Mouse (Mus musculus) midbrain, embryonic 13.5 days (tissue): ENCODE measurements around the gene Nfkbil1. TPM values are rescaled to one million over a fixed set of nuclear protein-coding genes. Genes with fewer than 3 reads are reported as not detected.
A peak's percentile ranks its signal among the peaks of the same experiment; 100 is the strongest.

Experiments
- ATAC-seq: fragments of 200-750 bp; cut with Nextera tagmentation; 2 replicates; pipeline ENCODE4 v1.8.0; 2017; ENCODE audit warnings: mild to moderate bottlenecking, moderate TSS enrichment, moderate library complexity
- H3K27ac ChIP-seq: fragments of 300-500 bp; sonication (generic); 2 replicates; pipeline ENCODE4 v1.5.1; 2015; ENCODE audit warnings: inconsistent platforms, mild to moderate bottlenecking, moderate library complexity
- H3K27me3 ChIP-seq: fragments of 300-500 bp; sonication (generic); 2 replicates; pipeline ENCODE4 v1.6.1; 2015; ENCODE audit warnings: mild to moderate bottlenecking, inconsistent platforms
- H3K36me3 ChIP-seq: fragments of 300-500 bp; sonication (generic); 2 replicates; pipeline ENCODE4 v1.6.1; 2015; ENCODE audit warnings: mild to moderate bottlenecking, inconsistent platforms
- H3K4me1 ChIP-seq: fragments of 300-500 bp; sonication (generic); replicated peaks from 2 replicates; pipeline ENCODE4 v1.6.1; 2015; ENCODE audit warnings: inconsistent platforms
- H3K4me2 ChIP-seq: fragments of 300-500 bp; sonication (generic); replicated peaks from 2 replicates; pipeline ENCODE4 v1.6.1; 2015; ENCODE audit warnings: moderate library complexity, mild to moderate bottlenecking, inconsistent platforms
- H3K4me3 ChIP-seq: fragments of 300-500 bp; sonication (generic); replicated peaks from 2 replicates; pipeline ENCODE4 v1.5.1; 2015; ENCODE audit warnings: mild to moderate bottlenecking, inconsistent platforms
- H3K9ac ChIP-seq: fragments of 300-500 bp; sonication (generic); replicated peaks from 2 replicates; pipeline ENCODE4 v1.6.1; 2015; ENCODE audit warnings: mild to moderate bottlenecking, inconsistent platforms
- H3K9me3 ChIP-seq: fragments of 300-500 bp; sonication (generic); 2 replicates; pipeline ENCODE4 v1.6.1; 2016; ENCODE audit warnings: mild to moderate bottlenecking, inconsistent platforms
- WGBS: fragments of 180-500 bp; shearing (Covaris S2); methylation state at CpG from one replicate; pipeline ENCODE4 v1.1.7; 2015; 5-methylcytosine and 5-hydroxymethylcytosine counted together
- polyA plus RNA-seq: library from polyadenylated mRNA; unstranded; fragments of >200 nt; fragmentation: Nextera tagmentation; extraction: Ambion mirVana; gene quantifications from 2 replicates; pipeline ENCODE4 v1.2.1, GENCODE M21; 2015

The Nfkbil1 gene
- polyA plus RNA-seq, 1 experiment from 2014 or later = 11.0 TPM

DNA sequence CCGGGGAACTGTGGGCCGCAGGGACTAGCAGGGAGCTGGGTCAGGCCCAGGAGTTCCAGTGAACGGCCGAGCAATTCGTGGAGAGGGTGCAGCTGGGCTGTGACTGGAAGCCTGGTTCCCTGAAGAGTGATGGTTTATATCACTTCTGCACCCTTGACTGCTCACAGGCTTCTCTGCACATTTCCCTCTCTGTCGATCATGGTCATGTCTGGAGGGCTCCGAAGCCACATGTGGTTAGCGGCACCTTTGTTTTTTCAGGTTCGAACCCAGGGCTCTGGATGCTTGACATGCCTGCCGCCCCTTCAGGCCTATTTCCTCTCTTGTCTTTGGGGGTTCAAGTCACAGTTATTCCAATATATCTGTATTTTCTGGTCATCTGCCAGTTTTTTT is 30.2 kb downstream of the Nfkbil1 start:
- Histone ChIP-seq H3K36me3 (no peaks in the 10 kb centered on the region), H3K4me1 (no peaks in the 10 kb centered on the region), H3K27ac (no peak overlapping the region), H3K9me3 (no peaks in the 10 kb centered on the region), H3K9ac (peak overlapping the region; percentile 51), H3K27me3 (peaks cover 36% of the 10 kb centered on the region), H3K4me2 (no peak overlapping the region), H3K4me3 (no peak overlapping the region)
- 62% methylated on average over 10 of the region's 10 CpGs for WGBS
- ATAC-seq = no peak

DNA sequence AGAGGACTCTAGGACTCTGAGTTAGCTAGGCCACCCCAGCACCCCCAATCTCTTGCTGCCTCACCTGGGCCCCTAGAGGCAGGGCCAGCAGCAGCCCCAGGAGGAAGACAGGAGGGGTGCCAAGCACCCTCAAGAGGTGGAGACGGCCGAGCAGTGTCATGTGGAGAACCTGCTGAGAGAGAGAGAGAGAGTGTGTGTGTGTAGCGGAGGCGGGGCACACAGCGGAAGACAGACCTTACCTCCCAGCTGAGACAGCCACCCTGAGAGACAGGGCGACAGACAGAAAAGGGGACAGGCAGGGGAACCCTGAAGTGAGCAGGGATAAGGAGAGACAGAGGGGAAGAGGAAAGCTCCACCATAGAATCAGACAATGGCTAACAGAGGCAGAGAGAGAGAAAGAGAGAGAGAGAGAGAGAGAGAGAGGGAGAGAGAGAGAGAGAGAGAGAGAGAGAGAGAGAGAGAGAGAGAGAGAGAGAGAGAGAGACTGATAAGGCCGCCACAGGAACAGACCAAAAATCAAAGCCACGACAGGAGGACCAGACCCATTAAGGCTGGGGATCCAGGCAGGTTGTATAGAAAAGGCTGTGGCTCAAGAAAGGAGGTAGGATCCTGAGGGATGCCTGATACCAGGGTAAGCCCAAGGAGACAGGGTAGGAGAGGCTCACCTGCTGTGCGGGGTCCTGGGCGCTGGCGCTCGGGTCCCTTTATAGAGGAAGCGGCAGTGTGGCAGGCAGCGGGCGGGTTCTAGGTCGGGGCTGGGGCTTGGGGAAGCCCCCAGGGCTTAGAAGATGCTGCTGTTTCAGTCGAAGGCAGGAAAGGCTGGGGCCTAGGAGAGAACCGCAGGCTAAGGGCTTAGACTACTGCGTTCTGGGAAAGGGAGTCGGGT is 30.9 kb downstream of the Nfkbil1 start, which contains the start of gene Lta:
Lta (minus strand) TSS at position 858 of the 886 bp plus-strand sequence.
- Histone ChIP-seq H3K27me3 (peaks cover 36% of the 10 kb centered on the region), H3K9me3 (no peaks in the 10 kb centered on the region), H3K4me2 (no peak within 1 kb of the TSS), H3K27ac (no peak within 1 kb of the TSS), H3K36me3 (no peaks in the 10 kb centered on the region), H3K9ac (peak within 1 kb of the TSS; percentile 51), H3K4me3 (no peak within 1 kb of the TSS), H3K4me1 (no peaks in the 10 kb centered on the region)
- WGBS = 29% methylated on average over 20 of the region's 20 CpGs
- ATAC-seq = no peak

DNA sequence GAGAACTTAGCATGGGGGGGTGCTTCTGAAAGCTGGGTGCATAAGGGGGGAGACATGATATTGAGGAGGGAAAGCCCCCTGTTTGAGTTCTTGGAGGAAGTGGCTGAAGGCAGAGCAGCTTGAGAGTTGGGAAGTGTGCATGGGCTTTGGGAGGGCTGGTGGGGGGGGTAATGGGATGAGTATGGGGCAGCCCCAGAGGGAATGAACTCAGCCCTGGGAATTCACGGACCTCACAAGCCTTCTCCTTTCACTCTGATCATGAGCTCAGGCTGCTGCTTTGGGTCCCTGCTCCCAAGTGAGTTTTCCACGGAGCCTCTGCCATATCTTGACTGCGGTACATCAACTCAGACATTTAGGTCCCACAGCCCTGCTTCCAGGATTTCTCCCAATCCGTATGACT is 33.1 kb downstream of the Nfkbil1 start:
- H3K4me1 ChIP-seq = no peaks in the 10 kb centered on the region
- no peak overlapping the region for H3K4me2 ChIP-seq
- H3K36me3 ChIP-seq = no peaks in the 10 kb centered on the region
- no peak overlapping the region for H3K4me3 ChIP-seq
- no peaks in the 10 kb centered on the region for H3K9me3 ChIP-seq
- no peak for ATAC-seq
- H3K27ac ChIP-seq = no peak overlapping the region
- no peak overlapping the region for H3K9ac ChIP-seq
- H3K27me3 ChIP-seq = peaks cover 41% of the 10 kb centered on the region
- 72% methylated on average over 4 of the region's 4 CpGs for WGBS

DNA sequence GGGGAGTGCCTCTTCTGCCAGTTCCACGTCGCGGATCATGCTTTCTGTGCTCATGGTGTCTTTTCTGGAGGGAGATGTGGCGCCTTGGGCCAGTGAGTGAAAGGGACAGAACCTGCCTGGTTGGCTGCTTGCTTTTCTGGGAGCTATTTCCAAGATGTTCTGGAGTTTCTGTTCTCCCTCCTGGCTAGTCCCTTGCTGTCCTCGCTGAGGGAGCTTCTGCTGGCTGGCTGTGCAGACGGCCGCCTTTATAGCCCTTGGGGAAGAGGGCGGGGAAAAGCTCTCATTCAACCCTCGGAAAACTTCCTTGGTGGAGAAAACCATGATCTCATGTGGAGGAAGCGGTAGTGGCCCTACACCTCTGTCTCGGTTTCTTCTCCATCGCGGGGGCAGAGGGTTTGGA is 33.8 kb downstream of the Nfkbil1 start, which contains the start of gene Tnf:
Tnf (minus strand) TSS at position 221 of the 400 bp plus-strand sequence.
- Histone ChIP-seq H3K9ac (no peak within 1 kb of the TSS), H3K36me3 (no peaks in the 10 kb centered on the region), H3K4me1 (no peaks in the 10 kb centered on the region), H3K4me3 (no peak within 1 kb of the TSS), H3K27me3 (peaks cover 46% of the 10 kb centered on the region), H3K9me3 (no peaks in the 10 kb centered on the region), H3K4me2 (no peak within 1 kb of the TSS), H3K27ac (no peak within 1 kb of the TSS)
- ATAC-seq = no peak
- 51% methylated on average over 13 of the region's 13 CpGs for WGBS

DNA sequence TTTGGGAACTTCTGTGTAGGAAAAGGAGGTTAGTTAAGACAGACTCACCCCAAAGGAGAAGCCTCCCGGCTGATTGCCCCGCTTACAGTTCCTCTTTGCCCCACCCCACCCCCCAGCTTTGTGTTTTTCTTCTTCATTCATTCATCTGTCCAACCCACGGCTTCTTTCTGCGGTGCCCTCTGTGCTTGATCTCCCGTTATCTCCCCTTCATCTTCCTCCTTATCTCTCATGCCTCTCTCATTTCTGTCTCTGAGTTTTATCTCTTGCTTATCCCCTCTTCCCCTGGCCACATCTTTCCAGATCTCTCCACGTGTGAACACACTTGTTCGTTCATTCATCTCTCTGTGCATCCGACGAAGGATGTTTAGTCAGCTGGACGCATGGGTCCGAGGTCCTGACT is 34.5 kb downstream of the Nfkbil1 start:
- no peak overlapping the region for H3K27ac ChIP-seq
- ATAC-seq = no peak
- WGBS = 86% methylated on average over 11 of the region's 11 CpGs

DNA sequence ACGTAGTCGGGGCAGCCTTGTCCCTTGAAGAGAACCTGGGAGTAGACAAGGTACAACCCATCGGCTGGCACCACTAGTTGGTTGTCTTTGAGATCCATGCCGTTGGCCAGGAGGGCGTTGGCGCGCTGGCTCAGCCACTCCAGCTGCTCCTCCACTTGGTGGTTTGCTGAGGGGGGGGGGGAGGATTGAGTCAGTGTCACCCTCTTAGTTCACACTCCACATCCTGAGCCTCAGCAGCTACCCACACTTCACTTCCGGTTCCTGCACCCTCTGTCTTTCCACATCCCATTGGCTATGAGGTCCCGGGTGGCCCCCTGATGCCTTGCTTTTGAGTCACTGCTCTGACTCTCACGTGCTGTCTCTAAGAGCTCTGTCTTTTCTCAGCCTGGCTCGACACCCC is 35.2 kb downstream of the Nfkbil1 start:
- ATAC-seq = no peak
- H3K36me3 ChIP-seq = no peaks in the 10 kb centered on the region
- no peak overlapping the region for H3K27ac ChIP-seq
- H3K9me3 ChIP-seq = no peaks in the 10 kb centered on the region
- H3K4me3 ChIP-seq = no peak overlapping the region
- peaks cover 9% of the 10 kb centered on the region for H3K4me1 ChIP-seq
- H3K27me3 ChIP-seq = peaks cover 59% of the 10 kb centered on the region
- H3K9ac ChIP-seq = no peak overlapping the region
- H3K4me2 ChIP-seq = no peak overlapping the region
- WGBS = 87% methylated on average over 11 of the region's 11 CpGs

More for the DNA sequence above, 34.5 kb downstream of the Nfkbil1 start:
- Histone ChIP-seq H3K9ac (no peak overlapping the region), H3K9me3 (no peaks in the 10 kb centered on the region), H3K36me3 (no peaks in the 10 kb centered on the region), H3K4me2 (no peak overlapping the region), H3K4me3 (no peak overlapping the region), H3K4me1 (peaks cover 2% of the 10 kb centered on the region), H3K27me3 (peaks cover 52% of the 10 kb centered on the region)

DNA sequence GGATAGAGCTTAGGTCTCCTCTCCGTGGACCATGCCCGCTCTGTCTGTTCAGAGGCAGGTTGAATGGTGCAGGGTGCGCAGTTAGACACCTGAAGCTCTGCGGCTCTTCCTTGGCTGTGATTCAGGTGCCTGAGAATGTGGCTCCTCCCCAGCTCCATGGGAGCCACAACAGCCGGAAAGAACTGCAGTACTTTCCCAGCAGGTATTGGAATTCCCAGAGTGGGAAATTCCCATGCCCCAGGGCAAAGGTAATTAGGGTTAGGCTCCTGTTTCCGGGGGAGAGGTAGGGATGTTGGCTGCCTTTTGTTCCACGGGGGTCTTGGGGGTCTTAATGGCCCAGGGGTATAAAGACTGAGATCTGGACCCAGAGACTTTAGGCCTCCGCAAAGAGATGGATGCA is 36.6 kb downstream of the Nfkbil1 start:
- no peak for ATAC-seq
- Histone ChIP-seq H3K27me3 (peaks cover 62% of the 10 kb centered on the region), H3K9me3 (no peaks in the 10 kb centered on the region), H3K27ac (no peak overlapping the region), H3K4me3 (no peak overlapping the region), H3K4me2 (no peak overlapping the region), H3K9ac (no peak overlapping the region), H3K36me3 (no peaks in the 10 kb centered on the region), H3K4me1 (peaks cover 14% of the 10 kb centered on the region)
- 34% methylated on average over 8 of the region's 8 CpGs for WGBS

DNA sequence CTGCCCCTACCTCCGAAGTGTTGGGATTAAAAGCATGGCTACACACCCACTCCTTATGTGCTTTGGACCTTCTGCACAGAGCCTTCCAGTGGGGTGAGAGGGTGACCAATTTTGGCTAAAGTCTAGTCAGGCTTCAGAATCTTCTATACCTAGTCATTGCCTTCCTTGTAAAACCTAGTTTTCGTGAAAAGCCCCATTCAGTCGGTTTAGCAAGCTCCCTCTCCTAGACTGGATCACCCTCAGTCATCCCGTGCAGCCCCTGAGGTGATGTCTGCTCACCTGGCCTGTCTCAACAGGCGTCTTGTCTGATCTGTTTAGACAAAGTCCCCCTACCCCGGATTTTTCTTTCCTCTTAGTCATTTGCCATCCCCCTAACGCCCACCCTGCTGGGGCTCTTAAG is 37.6 kb downstream of the Nfkbil1 start:
- WGBS = 72% methylated on average over 7 of the region's 7 CpGs
- no peak for ATAC-seq

DNA sequence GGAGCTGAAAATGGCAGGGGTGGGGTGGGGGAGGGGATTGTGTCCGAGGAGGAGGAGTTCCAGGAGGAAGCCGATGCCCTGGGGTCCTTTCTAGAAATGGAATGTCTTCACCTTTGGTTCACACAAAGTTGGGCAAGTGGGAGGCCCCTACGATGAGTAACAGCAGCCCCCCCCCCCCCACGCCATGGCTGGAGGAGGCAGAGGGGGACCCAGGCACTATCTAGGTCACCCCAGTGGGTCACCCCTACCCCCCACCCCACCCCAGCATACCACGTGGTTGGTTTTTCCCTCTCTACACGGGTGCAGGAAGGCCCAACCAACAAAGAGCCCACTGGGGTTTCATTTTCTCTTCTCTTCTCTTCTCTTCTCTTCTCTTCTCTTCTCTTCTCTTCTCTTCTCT is 38.5 kb downstream of the Nfkbil1 start:
- Histone ChIP-seq H3K4me1 (peaks cover 14% of the 10 kb centered on the region), H3K9ac (no peak overlapping the region), H3K27me3 (peaks cover 54% of the 10 kb centered on the region), H3K27ac (no peak overlapping the region), H3K36me3 (no peaks in the 10 kb centered on the region), H3K4me3 (no peak overlapping the region), H3K9me3 (no peaks in the 10 kb centered on the region), H3K4me2 (no peak overlapping the region)
- no peak for ATAC-seq
- WGBS = 50% methylated on average over 6 of the region's 6 CpGs

More for the DNA sequence above, 37.6 kb downstream of the Nfkbil1 start:
- Histone ChIP-seq H3K9ac (no peak overlapping the region), H3K9me3 (no peaks in the 10 kb centered on the region), H3K27me3 (peaks cover 61% of the 10 kb centered on the region), H3K4me3 (no peak overlapping the region), H3K27ac (no peak overlapping the region), H3K4me1 (peaks cover 14% of the 10 kb centered on the region), H3K36me3 (no peaks in the 10 kb centered on the region), H3K4me2 (no peak overlapping the region)

DNA sequence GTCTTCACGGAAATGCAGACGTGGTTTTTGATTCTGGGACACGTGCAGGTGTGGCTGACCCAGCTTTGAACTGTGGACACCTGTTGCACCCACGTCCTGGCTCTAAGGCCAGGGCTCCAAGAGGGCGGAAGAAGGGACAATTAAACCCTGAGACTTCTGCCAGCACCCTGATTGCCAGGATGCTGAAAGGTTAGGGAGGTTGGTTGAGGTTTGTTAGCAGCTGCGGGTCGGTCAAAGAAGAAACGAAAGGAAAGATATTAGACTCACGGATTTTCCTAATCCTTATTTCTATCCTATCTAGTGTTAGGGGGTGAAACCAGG is 39.3 kb downstream of the Nfkbil1 start:
- Histone ChIP-seq H3K36me3 (no peaks in the 10 kb centered on the region), H3K4me1 (peaks cover 14% of the 10 kb centered on the region), H3K27ac (no peak overlapping the region), H3K4me3 (peak overlapping the region; percentile 38), H3K9ac (no peak overlapping the region), H3K9me3 (no peaks in the 10 kb centered on the region), H3K4me2 (peak overlapping the region; percentile 65), H3K27me3 (peaks cover 46% of the 10 kb centered on the region)
- ATAC-seq = no peak
- WGBS = 32% methylated on average over 9 of the region's 9 CpGs

DNA sequence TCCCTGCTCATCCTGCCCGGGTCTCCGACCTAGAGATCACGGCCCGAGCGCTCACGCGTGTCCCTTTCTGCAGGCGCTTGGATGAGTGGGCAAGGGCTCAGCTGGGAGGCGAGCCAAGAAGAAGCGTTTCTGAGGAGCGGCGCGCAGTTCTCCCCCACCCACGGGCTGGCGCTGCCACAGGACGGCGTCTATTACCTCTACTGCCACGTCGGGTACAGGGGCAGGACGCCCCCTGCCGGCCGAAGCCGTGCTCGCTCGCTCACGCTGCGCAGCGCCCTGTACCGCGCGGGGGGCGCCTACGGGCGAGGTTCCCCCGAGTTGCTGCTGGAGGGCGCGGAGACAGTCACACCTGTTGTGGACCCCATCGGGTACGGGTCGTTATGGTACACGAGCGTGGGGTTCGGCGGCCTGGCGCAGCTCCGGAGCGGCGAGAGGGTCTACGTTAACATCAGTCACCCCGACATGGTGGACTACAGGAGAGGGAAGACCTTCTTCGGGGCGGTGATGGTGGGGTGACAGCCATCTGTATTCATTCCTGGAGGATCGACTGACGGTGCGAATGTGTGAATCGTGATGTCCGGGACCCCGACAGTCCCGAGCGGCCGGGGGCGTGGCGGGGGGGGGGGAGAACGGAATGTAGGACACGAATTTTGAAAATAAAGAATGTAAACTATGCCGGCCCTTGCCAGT is 39.8 kb downstream of the Nfkbil1 start:
- no peaks in the 10 kb centered on the region for H3K36me3 ChIP-seq
- 2% methylated on average over 66 of the region's 66 CpGs for WGBS
- no peak overlapping the region for H3K27ac ChIP-seq
- peak; percentile 91 for ATAC-seq
- peak overlapping the region; percentile 65 for H3K4me2 ChIP-seq
- H3K9me3 ChIP-seq = no peaks in the 10 kb centered on the region
- H3K4me1 ChIP-seq = peaks cover 14% of the 10 kb centered on the region
- H3K4me3 ChIP-seq = peak overlapping the region; percentile 38
- peaks cover 46% of the 10 kb centered on the region for H3K27me3 ChIP-seq
- H3K9ac ChIP-seq = peak overlapping the region; percentile 53; the same call in 1 of the 2 replicates
